Mouse (Mus musculus) B cell, adult 67 days (primary cell): ENCODE measurements around the gene Usp40. TPM values are rescaled to one million over a fixed set of nuclear protein-coding genes. Genes with fewer than 3 reads are reported as not detected.

Source experiments
- total RNA-seq, 2 experiments: library from RNA; stranded (reverse); gene quantifications; 4 replicates each; pipeline ENCODE4 v1.2.4; 2023

Gene Usp40
- 10 to 100 TPM; 23.5 to 26.5 TPM for total RNA-seq

DNA sequence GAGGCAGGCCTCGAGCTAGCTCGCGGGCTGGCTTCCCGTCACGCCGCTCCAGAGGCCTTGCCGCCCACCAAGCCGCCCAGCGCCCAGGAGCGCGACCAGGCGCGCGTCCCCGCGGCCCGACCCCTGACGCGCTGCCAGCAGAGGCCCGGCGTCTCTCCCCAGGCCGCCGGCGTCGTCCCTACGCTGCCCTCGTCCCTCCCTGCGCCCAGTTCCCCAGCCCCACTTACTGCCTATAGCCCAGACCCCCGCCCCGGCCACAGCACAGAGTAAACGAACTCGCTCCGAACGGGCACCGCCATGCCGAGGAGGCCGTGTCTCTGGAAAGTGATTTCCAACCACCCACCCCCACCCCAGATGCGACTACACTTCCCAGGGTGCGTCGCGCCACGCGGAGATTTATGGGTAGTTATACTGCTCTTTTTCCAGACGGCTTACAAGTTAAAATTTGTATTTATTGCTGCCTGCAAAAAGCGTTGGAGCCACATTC lies at the start of gene Usp40:
TSS of gene Usp40 (minus strand) at position 341 of the 487 bp plus-strand sequence.

DNA sequence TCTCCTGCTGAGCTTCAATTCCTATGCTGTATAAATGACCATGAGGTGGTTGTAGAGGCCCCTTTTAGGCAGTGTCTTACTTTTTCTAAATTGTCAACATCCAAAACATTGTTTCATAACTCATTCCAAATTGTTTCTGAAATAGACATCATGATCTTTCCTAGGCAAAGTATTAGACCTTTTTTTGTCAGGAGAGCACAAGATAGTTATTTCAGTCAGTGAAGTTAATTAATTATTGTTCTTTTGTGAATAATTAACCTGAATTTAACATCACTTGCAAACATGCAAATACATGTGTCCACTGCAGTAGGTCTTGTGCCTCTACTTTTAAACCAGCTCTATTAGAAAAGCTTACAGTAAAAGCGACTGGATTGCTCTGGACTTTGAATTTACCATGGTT lies 46.7 kb upstream of the Usp40 start, which contains the start of gene Ugt1a10:
TSS of gene Ugt1a10 (plus strand) at position 301 of the 400 bp plus-strand sequence.

Other genes with a start within 250 kb of the Usp40 start
- 1 to 10 TPM; 8.9 to 9.6 TPM for gene Sag, start 204.9 kb downstream of the Usp40 start, total RNA-seq
- 100 to 1,000 TPM; 413 to 500 TPM for gene Dgkd, start 155.3 kb downstream of the Usp40 start, total RNA-seq
- not detected for gene Ugt1a10, start 46.8 kb upstream of the Usp40 start, total RNA-seq
- gene Ugt1a9, start 62.2 kb upstream of the Usp40 start, total RNA-seq, result not detected
- not detected for gene Ugt1a8, start 79.3 kb upstream of the Usp40 start, total RNA-seq
- gene Ugt1a7c, start 86.5 kb upstream of the Usp40 start, total RNA-seq, result under 1 TPM in 1 of 2 experiments, not detected in 1; 0.17 TPM
- gene Ugt1a6b, start 94.7 kb upstream of the Usp40 start, total RNA-seq, result not detected
- not detected for gene Ugt1a6a, start 126.3 kb upstream of the Usp40 start, total RNA-seq
- not detected for gene Ugt1a5, start 157.5 kb upstream of the Usp40 start, total RNA-seq
- not detected for gene Ugt1a2, start 192.1 kb upstream of the Usp40 start, total RNA-seq
- gene Dnajb3, start 197.2 kb upstream of the Usp40 start, total RNA-seq, result under 1 TPM; 0.87 to 0.92 TPM
- gene Ugt1a1, start 203.4 kb upstream of the Usp40 start, total RNA-seq, result not detected
- gene Mroh2a, start 218.4 kb upstream of the Usp40 start, total RNA-seq, result 1 to 10 TPM in 1 of 2 experiments, under 1 TPM in 1; 0.12 to 1.1 TPM